Mouse (Mus musculus) layer of hippocampus, adult 9-11 months (tissue): ENCODE data around the gene Tmem107.

Experiments used
- DNase-seq: peaks from one replicate; pipeline ENCODE4 v3.0.0; 2022

Tmem107 gene

DNA sequence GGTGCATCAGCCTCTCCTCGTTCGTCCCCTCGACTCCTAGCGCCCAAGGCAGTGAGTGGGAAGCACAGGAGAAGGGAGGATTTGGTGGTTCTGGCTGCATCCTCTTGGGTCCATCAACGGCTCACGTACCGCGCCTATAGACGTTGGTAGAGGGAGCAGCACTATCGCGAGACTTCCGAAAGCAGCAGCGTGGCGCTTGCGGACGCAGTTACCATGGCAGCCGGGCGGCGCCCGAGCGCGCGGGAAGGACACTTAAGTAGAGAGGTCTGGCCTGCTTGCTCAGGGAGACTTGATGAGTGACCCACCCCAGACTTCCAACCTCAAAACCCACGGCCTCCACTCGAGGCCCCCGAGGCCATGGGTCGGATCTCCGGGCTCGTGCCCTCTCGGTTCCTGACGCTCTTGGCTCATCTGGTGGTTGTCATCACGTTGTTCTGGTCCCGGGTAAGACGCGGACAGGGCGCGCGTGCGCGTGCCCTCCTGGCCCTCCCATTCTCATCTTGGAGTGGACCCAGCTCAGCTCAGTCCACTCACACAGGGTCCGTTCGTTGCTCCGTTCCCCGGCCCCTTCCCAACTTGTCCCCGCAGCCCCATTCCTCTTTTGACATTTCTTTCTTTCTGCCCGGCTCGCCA lies at the start of gene Tmem107:
Gene Tmem107 (plus strand): TSS at position 217 of the 633 bp plus-strand sequence.
- peak; percentile 95 for DNase-seq

DNA sequence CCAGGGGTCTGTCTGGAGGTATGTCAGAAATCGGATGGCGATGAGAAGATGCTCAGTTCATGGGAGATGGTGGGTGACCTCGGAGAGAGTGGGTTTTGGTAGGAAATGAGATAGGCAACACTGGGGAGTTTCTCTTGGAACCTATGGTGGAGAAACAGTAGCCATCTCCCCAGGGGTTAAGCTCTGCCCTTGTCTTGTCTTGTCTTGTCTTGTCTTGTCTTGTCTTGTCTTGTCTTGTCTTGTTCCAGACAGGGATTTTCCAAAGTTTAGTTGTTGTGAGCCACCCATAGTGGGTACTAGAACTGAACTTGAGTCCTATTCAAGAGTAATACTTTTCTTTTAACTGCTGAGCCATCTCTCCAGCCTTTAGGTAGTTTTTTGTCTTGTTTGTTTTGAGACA lies 44.0 kb upstream of the Tmem107 start:
- DNase-seq: no peak

- DNase-seq: no peak
Measured at GRCm38 (mm10) chr11:69028805-69029204, 41.8 kb upstream of the Tmem107 start.

DNA sequence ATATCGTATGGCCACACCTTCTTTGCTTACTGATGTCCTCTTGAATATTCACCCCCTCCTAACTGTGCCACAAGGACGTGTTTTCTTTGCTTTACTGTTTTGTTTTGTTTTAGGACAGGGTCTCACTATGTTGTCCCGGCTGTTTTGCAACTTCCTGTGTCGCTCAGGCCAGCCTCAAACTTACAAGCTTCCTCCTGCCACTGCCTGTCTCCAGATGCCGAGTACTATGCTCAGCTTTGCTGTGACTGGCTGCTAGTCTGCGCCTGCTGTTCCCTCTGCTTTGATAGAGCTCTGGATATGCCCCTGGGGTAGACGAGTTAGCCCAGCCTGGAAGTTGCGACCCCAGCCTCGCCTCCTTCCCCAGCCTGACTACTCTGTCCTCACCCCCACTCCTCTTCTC lies 37.1 kb upstream of the Tmem107 start:
- peak; percentile 44 for DNase-seq

DNA sequence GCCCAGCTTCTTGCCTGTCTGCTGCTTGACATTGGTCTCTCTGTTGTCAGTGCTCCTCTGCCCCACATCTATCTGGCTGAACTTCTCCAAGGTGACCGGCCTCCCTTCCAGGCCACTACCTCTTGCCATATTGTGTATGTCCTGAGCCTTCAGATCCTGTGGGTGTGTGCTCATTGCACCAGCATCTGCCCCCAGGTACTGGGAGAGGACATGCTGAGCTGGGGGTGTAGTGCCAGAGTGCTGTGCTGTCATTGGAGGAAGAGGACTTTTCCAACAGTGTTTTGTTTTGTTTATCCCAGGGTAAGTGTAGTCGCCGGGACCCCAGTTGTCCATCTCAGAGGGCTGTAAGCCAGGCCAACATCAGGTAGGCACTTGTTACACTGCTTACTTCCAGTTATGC lies 36.0 kb upstream of the Tmem107 start:
- no peak for DNase-seq

GRCm38 (mm10) chr11:69035411-69035810 lies 35.2 kb upstream of the Tmem107 start:
- no peak for DNase-seq

DNA sequence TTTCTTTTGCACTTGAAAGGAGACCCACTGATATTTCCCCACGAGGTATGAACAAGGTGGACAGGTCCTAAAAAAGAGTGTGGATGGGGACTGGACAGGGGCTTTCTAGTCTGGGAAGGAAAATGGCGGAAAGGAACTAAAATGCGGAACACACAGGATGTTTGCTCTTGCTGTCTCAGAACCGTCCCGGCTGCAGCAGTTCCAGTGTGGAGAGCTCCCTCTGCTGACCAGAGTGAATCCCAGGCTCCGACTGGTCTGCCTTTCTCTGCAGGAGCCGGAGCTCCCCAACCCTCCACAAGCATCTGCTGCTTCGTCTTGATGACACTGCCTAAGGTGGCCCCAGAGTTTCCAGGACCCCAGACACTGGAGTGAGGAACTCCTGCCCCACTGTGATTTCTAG lies 34.8 kb upstream of the Tmem107 start:
- DNase-seq: peak; percentile 94

GRCm38 (mm10) chr11:69036486-69037230 lies 33.9 kb upstream of the Tmem107 start:
- DNase-seq: peak; percentile 87

GRCm38 (mm10) chr11:69037231-69038061 lies 33.2 kb upstream of the Tmem107 start:
- DNase-seq: peak; percentile 86

DNA sequence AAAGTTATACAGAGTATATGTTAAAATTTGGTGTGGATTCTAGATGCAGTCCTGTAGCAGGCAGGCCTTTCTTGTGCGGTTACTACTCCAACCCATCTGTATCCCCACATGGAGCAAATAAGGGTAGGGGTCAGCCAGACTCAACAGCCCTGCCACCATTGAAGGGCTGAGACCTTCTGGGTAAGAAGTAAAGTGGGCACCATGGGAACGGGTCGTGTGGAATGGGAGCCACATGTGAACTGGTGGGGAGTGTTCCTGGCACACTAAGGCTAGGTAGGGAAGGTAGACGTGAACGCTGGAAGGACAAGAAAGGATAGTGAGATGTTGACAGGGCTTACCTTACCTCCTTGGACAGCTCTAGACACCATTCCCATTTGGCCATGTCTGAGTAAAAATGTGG lies 32.4 kb upstream of the Tmem107 start:
- no peak for DNase-seq

DNA sequence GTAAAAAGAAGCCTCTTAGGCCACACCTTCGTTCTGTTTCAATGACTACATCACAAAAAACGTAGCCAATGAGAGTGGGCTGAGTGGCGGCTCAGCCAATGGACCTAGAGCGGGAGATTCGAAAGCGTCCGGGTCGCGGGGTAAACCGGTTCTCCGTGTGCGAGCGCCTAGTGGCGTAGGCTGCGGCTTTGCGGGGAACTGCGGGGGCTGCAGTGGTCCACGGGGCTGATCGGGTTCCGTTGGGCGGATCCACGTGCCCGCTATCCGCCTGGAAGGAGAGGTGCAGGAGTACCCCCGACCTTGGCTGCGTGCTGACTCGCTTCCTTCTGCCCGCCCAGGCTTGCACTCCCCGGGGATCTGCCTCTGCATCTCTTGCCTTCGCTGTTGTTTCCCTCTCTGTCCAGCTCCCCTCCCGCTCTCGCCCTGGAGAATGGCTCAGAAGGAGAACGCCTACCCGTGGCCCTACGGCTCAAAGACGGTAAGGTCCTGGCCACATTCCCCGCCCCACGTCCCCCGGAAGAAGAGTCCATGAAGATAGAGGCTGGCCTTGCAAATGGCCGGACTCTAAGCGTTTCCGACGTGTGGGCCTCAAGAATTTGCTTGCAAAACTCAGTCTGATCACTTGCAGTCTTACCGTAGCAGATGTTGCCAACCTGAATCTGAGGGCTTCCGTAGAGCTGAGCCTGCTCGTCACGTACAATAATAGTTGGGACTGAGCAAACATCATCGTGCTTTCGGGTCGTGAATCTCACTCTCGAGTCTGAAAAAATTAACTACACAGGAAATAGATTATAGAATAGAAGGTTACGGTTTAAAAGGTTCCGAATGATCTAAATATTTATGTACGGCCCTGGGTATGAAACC lies 24.8 kb upstream of the Tmem107 start, which contains the start of gene Aurkb:
Gene Aurkb (plus strand): TSS at position 117 of the 864 bp plus-strand sequence.
- DNase-seq: peak; percentile 69

- DNase-seq: no peak
Measured at GRCm38 (mm10) chr11:69046395-69046774, 24.2 kb upstream of the Tmem107 start.

DNA sequence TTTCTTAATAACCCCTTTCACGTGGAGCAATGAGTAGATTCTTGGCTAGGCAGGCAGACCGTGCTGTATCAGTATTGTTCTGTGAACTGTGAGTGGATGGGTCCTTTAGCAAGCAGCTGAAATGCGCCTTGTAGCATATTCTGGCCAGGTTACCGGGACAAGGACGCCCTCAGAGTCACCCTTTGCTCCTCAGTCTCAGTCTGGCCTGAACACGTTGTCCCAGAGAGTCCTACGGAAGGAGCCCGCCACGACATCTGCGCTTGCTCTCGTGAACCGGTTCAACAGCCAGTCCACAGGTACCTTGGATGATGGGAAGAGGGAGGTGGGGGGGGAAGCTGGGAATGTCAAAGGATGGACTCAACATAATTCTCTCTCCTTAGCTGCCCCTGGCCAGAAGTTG lies 23.0 kb upstream of the Tmem107 start:
- DNase-seq: no peak

GRCm38 (mm10) chr11:69048151-69048550 lies 22.5 kb upstream of the Tmem107 start:
- no peak for DNase-seq

GRCm38 (mm10) chr11:69050748-69051147 lies 19.9 kb upstream of the Tmem107 start:
- no peak for DNase-seq

- no peak for DNase-seq
Measured at GRCm38 (mm10) chr11:69051771-69052170, 18.8 kb upstream of the Tmem107 start.

DNA sequence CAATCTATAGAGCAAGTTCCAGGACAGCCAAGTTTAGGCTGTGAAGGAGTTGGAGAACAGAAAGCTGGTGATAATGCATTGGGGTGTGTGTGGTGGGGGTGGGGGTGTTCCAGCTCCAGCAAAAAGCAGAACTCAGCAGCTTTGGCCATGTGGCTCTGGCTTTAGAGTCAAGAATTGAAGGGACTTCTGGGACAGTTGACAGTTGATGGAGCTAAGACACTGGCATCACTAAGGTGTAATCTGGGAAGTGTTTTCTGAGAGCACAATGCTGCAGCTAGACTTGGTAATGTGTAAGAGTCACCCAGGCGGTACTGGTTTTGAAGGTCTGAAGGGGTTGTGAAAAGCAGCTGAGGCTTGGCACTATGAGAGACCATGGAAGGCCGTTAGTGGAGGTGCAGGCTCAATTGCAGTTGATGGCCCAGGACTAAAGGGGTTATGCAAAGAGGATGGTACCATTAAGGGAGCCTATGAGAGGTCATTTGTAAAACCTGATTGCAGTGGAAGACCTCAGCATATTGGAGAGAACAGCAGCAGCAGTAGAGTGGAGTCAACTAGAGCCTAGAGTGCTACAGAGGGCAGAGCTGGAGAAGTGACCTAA lies 17.7 kb upstream of the Tmem107 start:
- DNase-seq: no peak

DNA sequence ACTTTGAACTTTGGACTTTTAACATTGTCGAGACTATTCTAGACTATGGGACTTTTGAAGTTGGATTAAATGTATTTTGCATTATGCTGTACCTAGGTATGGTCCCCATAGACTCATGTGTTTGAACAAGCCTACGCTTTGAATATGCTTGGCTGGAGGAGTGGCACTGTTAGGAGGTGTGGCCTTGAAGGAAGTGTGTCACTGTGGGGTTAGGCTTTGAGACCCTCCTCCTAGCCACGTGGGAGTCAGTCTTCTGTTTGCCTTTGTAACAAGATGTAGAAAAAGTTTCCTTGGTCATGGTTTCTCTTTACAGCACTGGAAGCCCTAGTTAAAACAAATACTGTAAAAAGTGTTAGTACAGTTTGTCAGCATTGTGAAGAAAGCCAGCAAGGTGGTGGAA lies 16.8 kb upstream of the Tmem107 start:
- no peak for DNase-seq

DNA sequence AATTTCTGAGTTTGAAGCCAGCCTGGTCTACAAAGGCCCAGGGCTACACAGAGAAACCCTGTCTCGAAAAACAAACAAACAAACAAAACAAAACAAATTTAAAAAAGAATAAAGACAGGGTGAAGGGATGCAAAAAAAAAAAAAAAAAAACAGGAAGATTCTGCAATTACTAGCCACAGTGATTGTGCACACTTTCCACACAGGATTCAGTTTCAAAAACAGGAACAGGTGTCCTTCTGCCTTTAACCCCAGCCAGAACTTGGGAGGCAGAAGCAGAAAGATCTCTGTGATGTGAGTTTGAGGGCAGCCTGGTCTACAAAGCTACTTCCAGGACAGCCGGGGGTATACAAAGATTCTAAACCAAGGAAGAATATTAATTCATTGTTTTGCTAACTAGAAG lies 12.3 kb upstream of the Tmem107 start:
- DNase-seq: no peak

DNA sequence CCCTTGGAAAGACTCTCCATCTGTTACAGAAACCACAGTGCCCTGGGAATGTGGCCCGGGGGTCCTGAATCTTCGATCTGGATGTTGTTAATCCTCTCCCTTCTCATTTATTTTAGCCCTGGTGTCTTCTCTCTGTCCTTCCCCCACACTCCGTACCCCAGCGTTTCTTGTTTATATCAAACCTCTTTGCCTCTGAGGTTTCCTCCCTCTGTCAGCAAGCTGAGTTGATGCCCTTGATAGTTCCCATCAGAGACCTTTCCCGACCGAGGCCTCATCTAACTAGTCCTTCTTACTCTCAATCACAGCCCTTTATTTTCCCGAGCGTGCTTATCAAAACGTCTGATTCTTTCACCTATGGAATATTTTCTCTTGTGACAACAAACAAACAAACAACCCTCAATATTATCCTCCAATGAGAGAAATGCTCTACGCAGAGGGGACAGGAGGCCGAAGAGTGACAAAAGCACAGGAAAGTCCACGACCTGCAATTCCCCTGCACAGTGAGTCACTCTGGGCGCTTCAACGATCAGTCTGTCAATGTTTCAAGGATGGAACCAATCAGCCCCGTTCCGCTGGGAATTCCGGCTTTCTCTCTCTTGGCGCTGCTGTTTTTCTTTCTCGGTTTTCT lies 11.8 kb upstream of the Tmem107 start:
- DNase-seq: no peak

DNA sequence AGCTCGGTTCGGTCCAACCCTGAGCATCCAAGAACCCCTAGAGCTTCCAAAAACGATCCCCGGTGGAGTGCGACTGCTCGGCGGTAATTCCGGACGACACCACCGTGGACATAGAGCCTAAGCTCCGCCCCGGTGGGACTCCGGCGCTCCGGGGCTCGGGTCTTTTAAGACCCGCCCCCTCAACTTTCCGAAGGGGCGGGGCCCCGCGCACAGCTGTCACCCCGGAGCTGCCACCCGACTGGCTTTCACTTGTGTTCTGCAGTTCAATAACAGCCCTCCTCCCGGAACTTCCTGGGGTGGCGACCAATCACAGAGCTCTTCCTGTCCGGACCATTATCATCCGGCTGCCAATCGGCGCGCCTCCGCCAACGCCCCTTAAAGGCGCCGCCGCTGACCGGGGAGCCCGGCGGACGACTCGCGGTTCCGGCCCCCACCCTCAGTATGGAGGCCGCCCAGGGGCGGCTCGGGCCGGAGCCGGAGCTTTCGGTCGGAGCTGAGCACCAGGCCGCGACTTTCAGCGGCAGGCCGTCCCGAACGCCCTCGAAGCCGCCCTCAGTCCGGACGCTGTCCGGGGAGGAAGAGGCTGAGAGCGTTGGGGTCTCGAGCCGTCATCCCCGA lies 11.1 kb upstream of the Tmem107 start, which contains the start of gene Borcs6:
Gene Borcs6 (plus strand): TSS at position 361 of the 618 bp plus-strand sequence.
- DNase-seq: peak; percentile 99
